Mouse (Mus musculus) frontal cortex, postnatal 14 days (tissue): ENCODE results near the gene Bid.
"Not testable (repeated sequence)": the region's sequence is repeated elsewhere in the genome, so short reads cannot be mapped to it uniquely, and the experiment has no call there.

Experiments used
- DNase-seq, 2 experiments: peaks; one replicate each; pipeline ENCODE4 v3.0.0; 2022; ENCODE audit warnings: low spot score in 2 of 2

Bid gene

DNA sequence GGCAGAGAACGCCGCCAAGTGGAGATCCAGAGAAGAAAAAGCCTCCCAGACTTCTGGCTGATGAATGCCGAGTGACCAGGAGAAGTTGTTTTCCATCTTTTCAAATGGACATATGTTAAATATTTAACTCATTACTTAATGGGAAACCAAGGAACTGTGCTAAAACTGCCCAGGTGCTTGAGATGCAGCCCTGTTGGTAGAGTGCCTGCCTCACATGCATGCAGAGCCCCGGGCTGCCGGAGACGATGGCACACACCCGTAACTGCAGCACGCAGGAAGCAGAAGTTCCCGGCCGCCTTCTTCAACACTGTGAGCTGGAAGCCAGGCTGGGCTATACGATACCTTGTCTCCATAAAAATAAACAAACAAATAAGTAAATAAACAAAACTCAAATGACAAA is 12.7 kb downstream of the Bid start:
- DNase-seq, result no peak

DNA sequence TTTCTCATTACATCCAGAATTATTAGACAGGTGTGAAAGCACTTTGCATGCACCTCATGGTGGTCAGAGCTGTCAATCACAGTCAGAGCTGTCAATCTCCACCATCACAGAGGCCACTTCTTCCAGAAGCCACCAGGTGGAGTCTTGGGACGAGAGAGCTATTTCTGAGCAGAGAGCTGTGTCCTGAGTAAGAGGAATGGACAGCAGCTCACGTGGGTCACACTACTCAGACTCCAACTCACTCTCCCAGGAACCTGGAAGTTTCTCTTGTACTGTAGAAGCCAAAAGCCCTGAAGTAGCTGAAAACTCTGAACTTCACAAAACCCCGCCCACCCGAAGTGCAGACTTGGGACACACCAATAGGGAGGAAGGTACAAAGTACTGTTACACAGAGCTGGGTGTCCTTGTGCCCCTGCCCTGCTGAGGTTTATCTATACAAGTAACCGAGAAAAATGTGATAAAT is 13.2 kb downstream of the Bid start:
- DNase-seq, result no peak

DNA sequence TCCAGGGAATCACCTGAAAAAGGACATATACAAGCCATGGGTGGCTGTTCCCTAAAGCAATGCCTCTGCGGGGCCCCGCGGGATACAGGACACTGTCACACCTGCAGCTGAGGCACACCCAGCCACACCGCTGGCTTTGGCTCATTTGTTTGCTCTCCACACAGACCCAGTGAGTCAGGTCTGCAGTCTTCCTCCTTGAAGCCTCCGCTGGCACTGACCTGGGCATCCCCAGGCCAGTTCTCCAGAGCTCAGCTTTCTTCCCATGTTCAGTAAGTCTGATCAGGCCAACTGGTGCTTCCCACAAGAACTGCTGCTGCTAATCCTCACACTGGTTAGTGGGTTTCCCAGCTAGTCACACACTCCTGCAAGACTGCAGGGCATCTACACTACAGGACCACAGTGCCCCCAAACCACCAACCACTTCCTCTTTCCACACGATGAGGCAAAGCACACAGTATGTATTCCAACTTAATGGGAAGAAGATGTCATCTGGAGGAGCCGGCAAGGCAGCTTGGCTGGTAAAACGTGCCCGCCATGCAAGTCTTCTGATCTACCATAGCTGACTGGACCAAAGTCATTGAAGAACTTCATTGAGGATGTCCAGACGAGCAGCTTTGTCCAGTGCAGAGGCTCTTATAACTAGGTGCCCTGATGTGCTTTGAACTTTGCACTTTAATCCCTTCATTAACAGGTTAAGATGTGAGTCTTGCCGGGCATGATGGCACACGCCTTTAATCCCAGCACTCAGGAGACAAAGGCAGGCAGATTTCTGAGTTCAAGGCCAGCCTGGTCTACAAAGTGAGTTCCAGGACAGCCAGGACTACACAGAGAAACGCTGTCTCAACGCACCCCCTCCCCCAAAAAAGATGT is 14.6 kb downstream of the Bid start:
- no peak for DNase-seq

DNA sequence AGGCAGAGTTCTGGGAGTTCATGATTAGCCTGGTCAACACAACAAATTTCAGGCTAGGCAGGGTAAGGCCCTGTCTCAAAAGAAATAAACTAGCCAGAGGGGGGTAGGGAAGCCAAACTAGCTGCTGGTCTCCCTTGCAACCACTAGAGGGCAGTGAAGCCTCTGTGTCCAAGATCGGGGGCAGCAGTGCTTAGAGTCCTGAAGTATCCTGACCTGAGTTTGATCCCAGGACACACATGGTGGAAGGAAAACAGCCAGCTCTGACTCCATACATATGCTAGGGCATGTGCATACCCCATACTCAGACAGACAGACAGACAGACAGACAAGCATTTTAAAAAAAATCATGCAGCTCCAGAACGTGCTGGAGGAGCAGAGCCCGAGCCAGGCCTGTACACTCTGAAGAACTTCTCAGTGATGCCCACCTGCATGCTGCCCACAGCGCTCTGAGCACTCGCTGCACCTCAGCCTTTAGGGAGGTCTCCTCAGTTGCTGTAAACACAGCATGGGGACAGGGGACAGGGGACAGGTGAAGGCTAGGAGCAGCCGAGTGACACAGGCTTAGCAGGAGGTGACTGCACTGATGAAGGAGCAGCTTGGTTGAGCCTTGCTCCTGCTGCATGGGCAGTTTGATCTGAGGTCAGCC is 18.3 kb downstream of the Bid start:
- DNase-seq, result no peak

DNA sequence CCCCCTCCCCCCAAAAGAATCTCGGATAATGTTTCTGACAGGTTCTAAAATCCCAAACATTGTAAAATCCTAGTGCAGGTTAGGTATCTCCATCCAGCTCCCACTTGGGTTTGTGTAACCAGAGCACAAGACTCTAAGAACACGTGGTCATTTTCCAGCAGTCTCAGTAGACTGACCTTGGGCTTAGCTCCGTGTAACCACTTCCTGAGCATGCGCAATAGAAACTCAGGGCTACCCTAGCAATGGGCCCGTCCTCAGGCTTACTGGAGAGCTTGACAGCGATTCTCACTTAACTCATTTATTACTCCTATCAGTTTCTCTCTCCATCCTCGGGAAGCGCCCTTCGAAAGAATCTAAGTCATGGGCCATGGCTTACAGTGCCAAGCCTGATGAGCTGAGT is 22.1 kb downstream of the Bid start:
- no peak for DNase-seq

DNA sequence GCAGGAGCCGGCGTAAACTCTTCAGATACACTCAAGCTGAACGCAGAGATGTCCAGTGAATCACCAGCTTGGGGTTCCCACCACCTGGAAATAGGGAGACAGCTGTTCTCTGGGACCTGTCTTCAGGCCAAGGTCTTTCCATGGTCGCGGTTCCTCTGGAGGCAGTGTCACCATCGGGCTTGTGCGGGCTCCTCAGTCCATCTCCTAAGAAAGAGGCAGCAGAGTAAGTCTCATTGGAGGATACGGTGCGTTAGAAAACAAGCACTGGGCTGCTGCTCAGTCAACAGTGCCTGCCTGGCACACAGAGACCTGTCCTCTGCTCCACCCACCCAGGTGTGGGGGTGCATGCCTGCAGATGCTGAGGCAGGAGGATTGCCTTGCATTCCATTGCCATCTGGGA is 22.6 kb downstream of the Bid start:
- no peak for DNase-seq

DNA sequence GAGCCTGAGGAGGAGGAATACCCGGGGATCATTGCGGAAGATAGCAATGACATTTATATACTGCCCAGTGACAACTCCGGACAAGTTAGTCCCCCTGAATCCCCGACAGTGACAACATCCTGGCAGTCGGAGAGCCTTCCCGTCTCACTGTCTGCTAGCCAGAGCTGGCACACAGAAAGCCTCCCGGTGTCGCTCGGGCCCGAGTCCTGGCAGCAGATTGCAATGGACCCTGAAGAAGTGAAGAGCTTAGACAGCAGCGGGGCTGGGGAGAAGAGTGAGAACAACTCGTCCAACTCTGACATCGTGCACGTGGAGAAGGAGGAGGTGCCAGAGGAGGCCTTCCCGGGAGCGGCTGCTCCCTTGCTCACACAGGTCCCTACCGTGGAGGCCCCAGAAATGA is 30.0 kb downstream of the Bid start:
- no peak for DNase-seq

DNA sequence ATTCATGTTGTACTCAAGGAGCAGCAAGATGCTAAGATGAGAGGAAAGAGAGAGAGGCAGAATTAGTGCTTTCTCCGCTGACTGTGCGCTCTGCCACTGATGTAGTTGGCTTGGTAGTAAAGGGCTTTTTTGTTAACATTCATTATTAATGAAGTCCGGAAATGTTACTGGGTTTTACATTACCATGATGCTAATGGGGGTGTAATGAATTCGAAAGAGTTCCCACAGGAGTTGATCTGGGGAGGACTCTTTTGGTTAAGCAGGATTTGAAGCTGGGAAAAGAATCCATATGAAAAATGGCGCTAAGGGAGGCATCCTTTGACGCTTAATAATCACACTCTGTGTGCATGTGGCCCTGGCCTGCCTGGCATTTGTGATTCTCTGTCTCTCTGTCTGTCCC is 32.2 kb downstream of the Bid start:
- no peak for DNase-seq

DNA sequence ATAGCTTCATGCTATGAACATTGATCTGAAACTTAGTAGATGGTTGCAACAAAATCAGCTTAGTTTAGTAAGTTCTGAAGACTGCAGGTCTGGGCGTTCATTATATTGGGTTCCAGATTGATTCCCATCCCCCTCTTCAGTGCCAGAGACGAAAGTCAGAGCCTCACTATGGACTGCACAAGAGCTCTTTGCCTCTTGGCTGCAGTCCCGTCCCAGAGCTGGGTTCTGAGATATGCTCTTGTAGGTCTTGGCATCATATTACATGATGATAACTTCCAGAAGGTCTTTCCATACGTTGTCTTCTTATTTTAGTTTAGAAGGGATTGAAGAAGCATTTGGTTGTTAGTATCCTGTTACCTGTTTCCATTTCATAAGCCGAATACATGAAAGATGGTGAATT is 37.6 kb downstream of the Bid start:
- DNase-seq, result no peak

DNA sequence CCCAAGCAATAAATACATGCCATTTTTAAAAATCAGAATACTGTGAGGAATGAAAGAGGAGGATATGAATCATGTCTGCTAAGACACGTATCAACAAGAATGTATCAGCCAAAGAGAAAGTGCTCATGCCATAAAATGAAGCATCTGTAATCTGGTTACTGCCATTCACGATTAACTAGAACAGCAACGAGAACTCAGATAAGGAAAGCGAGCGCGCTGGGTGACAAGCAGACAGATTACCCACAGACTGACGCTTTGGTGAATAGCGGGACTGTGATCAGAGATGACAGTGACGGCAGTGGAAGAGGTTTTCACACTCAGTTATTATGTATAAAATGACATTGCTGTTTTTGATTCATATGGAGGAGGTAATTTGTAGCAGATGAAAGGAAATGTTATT is 42.8 kb downstream of the Bid start:
- DNase-seq, result no peak

DNA sequence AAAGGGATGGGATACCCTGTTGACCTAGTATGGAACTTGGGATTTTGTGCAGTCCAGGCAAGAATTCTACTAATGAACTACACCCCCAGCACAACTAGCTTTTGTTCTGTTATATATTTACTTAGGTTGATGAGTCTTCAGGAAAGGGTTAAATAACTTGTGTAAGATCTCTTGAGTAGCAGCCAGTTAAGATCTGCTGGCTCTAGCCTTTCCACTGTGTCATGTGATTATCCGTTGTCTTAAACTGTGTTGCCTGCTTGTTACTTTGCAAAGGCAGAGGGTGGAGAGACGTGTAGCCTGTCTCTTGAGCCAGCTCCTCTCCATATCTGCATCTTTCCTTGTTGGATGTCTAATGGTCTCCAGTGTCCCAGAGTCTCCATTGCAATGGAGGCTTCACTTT is 45.4 kb downstream of the Bid start:
- DNase-seq, result no peak

DNA sequence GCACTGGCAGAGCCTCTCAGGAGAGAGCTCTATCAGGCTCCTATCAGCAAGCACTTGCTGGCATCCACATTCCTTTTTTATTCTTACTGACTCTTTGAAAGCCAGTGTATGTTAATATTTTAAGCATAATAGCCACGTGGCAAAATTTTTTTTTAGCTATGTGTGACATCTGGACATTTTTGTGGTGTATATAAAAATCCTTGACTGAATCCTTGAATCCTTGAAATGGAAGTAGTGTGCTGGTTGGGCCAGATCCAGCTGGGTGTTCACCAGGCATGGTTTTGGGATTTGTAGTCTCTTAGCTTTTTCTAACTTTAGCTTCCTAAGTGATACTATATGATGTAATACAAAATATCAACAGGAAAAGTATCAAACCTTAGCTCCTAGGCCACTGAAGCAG is 47.8 kb downstream of the Bid start:
- DNase-seq, result no peak

DNA sequence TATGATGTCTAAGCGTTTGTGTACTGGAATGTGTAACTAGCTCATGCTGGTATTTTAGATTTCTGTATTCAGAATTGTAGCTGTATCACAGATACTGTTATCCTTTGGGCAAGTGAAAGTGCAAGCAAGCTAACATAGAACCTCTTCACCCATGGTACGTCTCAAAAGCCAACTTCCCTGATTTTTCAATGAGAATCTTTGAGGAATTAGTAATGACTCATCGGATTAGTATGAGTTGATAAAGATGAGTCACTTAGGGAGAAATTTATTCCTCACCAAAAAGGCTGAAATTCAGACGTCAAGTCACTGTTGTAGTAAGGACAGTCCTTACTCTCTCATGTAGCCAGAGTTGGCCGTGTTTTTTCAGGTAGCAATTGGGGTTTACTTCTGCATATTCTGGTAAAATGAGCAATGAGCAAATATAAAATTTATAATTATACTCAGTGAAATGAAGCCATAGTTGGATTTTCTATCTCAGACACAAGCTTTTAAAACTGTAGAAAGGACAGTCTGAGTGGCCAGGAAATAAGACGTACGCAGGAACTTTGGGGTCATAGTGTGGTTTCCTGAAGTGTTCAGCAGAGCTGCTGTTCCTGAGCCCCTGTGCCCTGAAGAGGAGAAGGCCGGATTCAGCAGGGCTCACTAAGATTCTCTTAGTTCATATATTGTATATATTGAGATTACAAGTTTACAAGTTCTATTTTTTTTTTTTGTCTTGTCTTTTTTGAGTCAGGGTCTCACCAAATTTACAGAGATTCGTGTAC is 50.4 kb downstream of the Bid start:
- no peak for DNase-seq

DNA sequence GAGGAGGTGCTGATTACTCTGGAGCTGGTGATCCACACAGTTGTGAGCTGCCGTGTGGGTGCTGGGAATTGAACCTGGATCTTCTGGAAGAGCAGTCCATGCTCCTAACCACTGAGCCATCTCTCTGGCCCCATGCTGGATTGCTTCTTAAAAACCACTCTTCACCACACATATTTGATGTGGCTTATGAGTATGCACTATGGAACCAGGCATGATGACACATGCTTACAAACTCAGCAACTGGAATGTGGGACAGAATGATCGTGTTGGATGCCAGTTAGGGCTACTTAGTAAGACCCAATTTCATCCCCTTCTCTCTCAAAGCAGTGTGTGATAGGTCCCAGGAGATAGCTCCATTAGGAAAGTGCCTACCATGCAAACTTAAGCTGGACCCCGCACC is 56.6 kb downstream of the Bid start:
- DNase-seq, result no peak

DNA sequence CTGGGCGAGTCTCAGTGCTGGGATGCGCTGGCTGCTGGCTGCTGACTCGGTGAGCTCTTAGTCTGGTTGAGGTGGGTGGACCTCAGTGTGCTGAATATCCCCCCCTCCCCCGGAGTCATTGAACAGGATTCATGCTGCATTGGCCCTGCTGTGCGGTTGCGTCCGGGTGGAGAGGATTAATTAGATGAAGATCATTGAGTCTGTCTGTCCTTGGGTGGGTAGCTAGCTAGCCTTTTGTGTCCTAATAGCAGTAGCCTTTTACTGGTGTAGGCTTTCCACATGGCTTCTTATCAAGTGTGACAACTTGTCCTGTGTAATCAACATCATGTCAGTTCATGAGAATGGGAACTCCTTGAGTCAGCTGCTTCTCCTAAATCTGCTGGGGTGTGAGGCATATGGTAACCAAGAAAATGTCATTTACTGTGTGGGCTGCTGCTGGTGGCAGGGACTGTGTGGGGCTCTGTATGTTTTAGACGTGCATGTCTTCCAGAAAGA is 58.4 kb downstream of the Bid start:
- peak; percentile 24 to 31 for DNase-seq

DNA sequence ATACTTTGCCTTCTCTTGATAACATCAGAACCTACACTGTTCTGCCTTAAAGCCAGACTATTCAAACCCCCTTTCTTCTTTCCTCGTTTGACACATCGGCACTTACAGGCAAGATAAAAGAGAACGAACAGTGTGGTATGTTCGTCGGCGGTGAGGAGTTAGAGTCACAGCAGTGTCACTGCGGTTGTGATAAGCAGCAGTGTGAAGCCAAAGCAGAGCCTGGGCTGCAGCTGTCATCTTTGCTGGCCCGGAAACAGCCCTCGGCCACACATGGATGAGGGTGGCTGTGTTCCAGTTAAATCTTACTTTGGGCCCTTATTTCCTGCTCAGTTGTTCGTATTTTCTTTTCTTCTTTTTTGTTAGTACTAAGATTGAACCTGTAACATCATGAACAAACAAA is 62.2 kb downstream of the Bid start:
- no peak for DNase-seq

DNA sequence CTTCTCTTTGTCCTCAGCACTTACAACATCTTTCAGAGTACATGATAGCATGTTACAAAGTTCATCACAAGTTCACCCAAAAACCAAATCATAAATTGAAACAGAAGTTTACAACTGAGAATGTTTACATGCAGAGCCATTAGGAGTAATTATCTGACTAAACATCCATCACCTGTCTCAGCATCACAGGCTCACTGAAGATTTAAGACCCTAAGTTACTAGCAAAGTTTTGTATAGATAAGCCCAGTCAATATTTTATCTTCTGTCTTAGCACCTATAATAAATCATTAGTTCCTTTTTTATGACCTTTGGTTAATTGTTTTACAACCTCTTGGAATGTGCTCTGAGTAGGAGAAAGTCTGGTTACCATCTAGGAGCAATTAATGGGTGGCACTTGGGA is 65.9 kb downstream of the Bid start:
- not testable (repeated sequence) for DNase-seq
